In the genomic region with DNA sequence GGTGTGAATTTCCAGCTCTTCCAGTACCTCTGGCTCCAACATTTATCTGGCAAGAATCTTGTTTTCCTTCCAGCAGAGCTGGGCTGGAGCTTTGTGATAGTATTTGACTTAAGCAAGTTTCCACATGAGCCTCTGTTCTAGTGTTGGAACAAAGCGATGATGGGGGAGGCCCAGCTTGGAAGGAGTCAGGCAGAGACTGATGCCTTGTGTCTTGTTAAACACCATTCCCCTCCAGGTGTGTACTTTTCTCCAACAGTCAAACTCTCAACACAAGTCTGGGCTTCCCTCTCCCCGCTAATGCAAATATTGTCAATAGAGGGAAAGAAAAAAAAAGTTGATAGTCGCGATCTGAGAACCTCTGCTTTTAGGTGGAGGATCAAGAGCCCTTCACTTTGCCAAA, we compare ENCODE assay signal across 20 mouse cellular contexts.
DNase-seq lines count a peak whose midpoint lies in the region; ATAC-seq and TF ChIP-seq lines count a peak whose summit lies in the region.
"Had no signal": no experiment of that assay in that cellular context is flagged by ENCODE, and none has a peak within 500 bp of the region (broad histone marks: within the 10 kb centered on the region; RNA-seq: fewer than 3 reads in every experiment).

No protein-coding gene starts in this region.

- H3K27me3 ChIP-seq in limb, embryonic 14.5 days (ENCODE audit: control insufficient read depth, insufficient read depth, low read length), result no peaks in the 10 kb centered on the region
- H3K27me3 ChIP-seq in limb, embryonic 10.5 days (ENCODE audit: low read depth, poor library complexity, severe bottlenecking), result no peaks in the 10 kb centered on the region
- no peaks in the 10 kb centered on the region for H3K27me3 ChIP-seq in embryonic facial prominence, embryonic 15.5 days
- H3K27me3 ChIP-seq in stomach, embryonic 14.5 days (ENCODE audit: control insufficient read depth, insufficient read depth, low read length), result no peaks in the 10 kb centered on the region
- H3K27me3 ChIP-seq in forebrain, embryonic 14.5 days (replicated peaks; ENCODE audit: control insufficient read depth, insufficient read depth, low read length), result no peaks in the 10 kb centered on the region
- H3K27me3 ChIP-seq: intestine, embryonic 15.5 days; midbrain, embryonic 13.5 days had no signal

- H3K27ac ChIP-seq in limb, embryonic 14.5 days (replicated peaks; ENCODE audit: low read depth, low read length), result no peak overlapping the region
- no peak overlapping the region for H3K27ac ChIP-seq in limb, embryonic 10.5 days
- H3K27ac ChIP-seq in embryonic facial prominence, embryonic 15.5 days (replicated peaks), result peak overlapping the region; percentile 52; the same call in 1 of the 2 replicates
- H3K27ac ChIP-seq in stomach, embryonic 14.5 days (ENCODE audit: low read length), result peak overlapping the region; percentile 21; the same call in 1 of the 2 replicates
- H3K27ac ChIP-seq in forebrain, embryonic 14.5 days (ENCODE audit: low read depth, low read length), result no peak overlapping the region
- H3K27ac ChIP-seq: hindbrain, embryonic 14.5 days; intestine, embryonic 15.5 days; midbrain, embryonic 13.5 days had no signal

- H3K4me1 ChIP-seq in limb, embryonic 14.5 days (ENCODE audit: control insufficient read depth, insufficient read depth, low read length), result peaks cover 5% of the 10 kb centered on the region; the same call in 1 of the 2 replicates
- H3K4me1 ChIP-seq in limb, embryonic 10.5 days, result no peaks in the 10 kb centered on the region
- no peaks in the 10 kb centered on the region for H3K4me1 ChIP-seq in embryonic facial prominence, embryonic 15.5 days
- H3K4me1 ChIP-seq in stomach, embryonic 14.5 days (ENCODE audit: control insufficient read depth, insufficient read depth, low read length), result peaks cover 7% of the 10 kb centered on the region; the same call in 1 of the 2 replicates
- H3K4me1 ChIP-seq in forebrain, embryonic 14.5 days (ENCODE audit: control insufficient read depth, insufficient read depth, low read length), result no peaks in the 10 kb centered on the region
- H3K4me1 ChIP-seq: midbrain, embryonic 13.5 days had no signal

- TF ChIP-seq POLR2A in limb, embryonic 14.5 days (IDR thresholded peaks at IDR 0.05; ENCODE audit: borderline replicate concordance, extremely low read depth, insufficient read depth, insufficient read length), result no peak

- H3K4me3 ChIP-seq in limb, embryonic 14.5 days (replicated peaks; ENCODE audit: low read length), result no peak overlapping the region
- H3K4me3 ChIP-seq in limb, embryonic 10.5 days, result no peak overlapping the region
- no peak overlapping the region for H3K4me3 ChIP-seq in embryonic facial prominence, embryonic 15.5 days (replicated peaks)
- no peak overlapping the region for H3K4me3 ChIP-seq in stomach, embryonic 14.5 days (ENCODE audit: low read depth, low read length)
- H3K4me3 ChIP-seq in forebrain, embryonic 14.5 days (ENCODE audit: low read depth, low read length), result no peak overlapping the region
- H3K4me3 ChIP-seq: erythroblast, embryonic 14.5 days; intestine, embryonic 15.5 days; midbrain, embryonic 13.5 days; myocyte had no signal

- H3K9me3 ChIP-seq in limb, embryonic 14.5 days (ENCODE audit: control insufficient read depth, low read length), result no peaks in the 10 kb centered on the region
- no peaks in the 10 kb centered on the region for H3K9me3 ChIP-seq in limb, embryonic 10.5 days (replicated peaks)
- H3K9me3 ChIP-seq in embryonic facial prominence, embryonic 15.5 days (replicated peaks), result no peaks in the 10 kb centered on the region
- H3K9me3 ChIP-seq in stomach, embryonic 14.5 days (ENCODE audit: control insufficient read depth, low read depth, low read length), result no peaks in the 10 kb centered on the region
- H3K9me3 ChIP-seq in forebrain, embryonic 14.5 days (replicated peaks; ENCODE audit: control insufficient read depth, low read length), result no peaks in the 10 kb centered on the region
- H3K9me3 ChIP-seq: intestine, embryonic 15.5 days; midbrain, embryonic 13.5 days had no signal

- H3K4me2 ChIP-seq in limb, embryonic 14.5 days (replicated peaks; ENCODE audit: low read depth, low read length, severe bottlenecking), result no peak overlapping the region
- no peak overlapping the region for H3K4me2 ChIP-seq in embryonic facial prominence, embryonic 15.5 days (replicated peaks)
- no peak overlapping the region for H3K4me2 ChIP-seq in stomach, embryonic 14.5 days (replicated peaks; ENCODE audit: low read depth, low read length)
- H3K4me2 ChIP-seq in forebrain, embryonic 14.5 days (ENCODE audit: low read length), result no peak overlapping the region
- H3K4me2 ChIP-seq: heart, embryonic 11.5 days; hindbrain, embryonic 14.5 days; intestine, embryonic 15.5 days; liver, embryonic 11.5 days; midbrain, embryonic 13.5 days had no signal

- 68% methylated on average over 4 of the region's 4 CpGs for WGBS in limb, embryonic 14.5 days
- 87% methylated on average over 4 of the region's 4 CpGs for WGBS in limb, embryonic 10.5 days
- 64% methylated on average over 4 of the region's 4 CpGs for WGBS in embryonic facial prominence, embryonic 15.5 days
- WGBS in stomach, embryonic 14.5 days, result 56% methylated on average over 4 of the region's 4 CpGs
- 94% methylated on average over 4 of the region's 4 CpGs for WGBS in forebrain, embryonic 14.5 days

- peak; percentile 18 for DNase-seq in gastrocnemius, adult 18-20 months (ENCODE audit: low spot score)
- DNase-seq in gastrocnemius, postnatal 4 days (ENCODE audit: low spot score in 2 of 2), result no peak
- DNase-seq in limb, embryonic 14.5 days (ENCODE audit: low spot score), result peak; percentile 28
- no peak for DNase-seq in limb, embryonic 10.5 days (ENCODE audit: low spot score)
- DNase-seq in frontal cortex, postnatal 14 days (ENCODE audit: low spot score in 2 of 2), result no peak
- no peak for DNase-seq in forebrain, embryonic 14.5 days (ENCODE audit: low spot score)
- DNase-seq: adrenal gland, adult 2 months; cerebellum, postnatal 14 days; forebrain, postnatal 0 days; gastrocnemius, postnatal 25 days; heart, postnatal 14 days had no signal

- H3K36me3 ChIP-seq in limb, embryonic 14.5 days (ENCODE audit: control insufficient read depth, insufficient read depth, low read length), result no peaks in the 10 kb centered on the region
- H3K36me3 ChIP-seq in limb, embryonic 10.5 days, result no peaks in the 10 kb centered on the region
- H3K36me3 ChIP-seq in embryonic facial prominence, embryonic 15.5 days, result no peaks in the 10 kb centered on the region
- H3K36me3 ChIP-seq in stomach, embryonic 14.5 days (ENCODE audit: control insufficient read depth, insufficient read depth, low read length), result no peaks in the 10 kb centered on the region
- no peaks in the 10 kb centered on the region for H3K36me3 ChIP-seq in forebrain, embryonic 14.5 days (ENCODE audit: control insufficient read depth, insufficient read depth, low read length)
- H3K36me3 ChIP-seq: intestine, embryonic 15.5 days; midbrain, embryonic 13.5 days had no signal

- ATAC-seq in limb, embryonic 14.5 days (ENCODE audit: low FRiP score, low read depth), result no peak
- ATAC-seq in embryonic facial prominence, embryonic 15.5 days (ENCODE audit: insufficient number of reproducible peaks, low FRiP score, low TSS enrichment, low read depth), result no peak
- peak; percentile 91 for ATAC-seq in stomach, embryonic 14.5 days (ENCODE audit: insufficient number of reproducible peaks, insufficient read depth, low FRiP score, low read depth)
- no peak for ATAC-seq in forebrain, embryonic 14.5 days
- ATAC-seq: forebrain, postnatal 0 days; intestine, embryonic 15.5 days; midbrain, embryonic 13.5 days had no signal

- H3K9ac ChIP-seq in limb, embryonic 14.5 days (ENCODE audit: low read depth, low read length, severe bottlenecking), result no peak overlapping the region
- H3K9ac ChIP-seq in embryonic facial prominence, embryonic 15.5 days, result no peak overlapping the region
- no peak overlapping the region for H3K9ac ChIP-seq in stomach, embryonic 14.5 days (replicated peaks; ENCODE audit: low read depth, low read length)
- no peak overlapping the region for H3K9ac ChIP-seq in forebrain, embryonic 14.5 days (ENCODE audit: low read length)
- H3K9ac ChIP-seq: forebrain, postnatal 0 days; hindbrain, embryonic 14.5 days; intestine, embryonic 15.5 days; midbrain, embryonic 13.5 days had no signal

Comparison
In these comparisons a context has a peak if more than half of its experiments do, and no peak if none do; other contexts are left out.
1. DNase-seq: peak in gastrocnemius, adult 18-20 months (single experiment) and limb, embryonic 14.5 days (single experiment); none in gastrocnemius, postnatal 4 days (0 of 2), limb, embryonic 10.5 days (single experiment), frontal cortex, postnatal 14 days (0 of 2) and forebrain, embryonic 14.5 days (single experiment).
2. H3K27ac ChIP-seq: peak in embryonic facial prominence, embryonic 15.5 days (single experiment) and stomach, embryonic 14.5 days (single experiment); none in limb, embryonic 14.5 days (single experiment), limb, embryonic 10.5 days (single experiment) and forebrain, embryonic 14.5 days (single experiment).